In genomic region chr15:99221315-99221952, GRCm38 (mm10) we compare ENCODE assay signal across 18 mouse cellular contexts. TPM values are rescaled to one million over a fixed set of nuclear protein-coding genes. Genes with fewer than 3 reads are reported as not detected.
DNase-seq lines count a peak whose midpoint lies in the region; ATAC-seq and TF ChIP-seq lines count a peak whose summit lies in the region.
"Had no signal": no experiment of that assay in that cellular context is flagged by ENCODE, and none has a peak within 500 bp of the region (broad histone marks: within the 10 kb centered on the region; RNA-seq: fewer than 3 reads in every experiment).

No protein-coding gene starts in this region.

- H3K27ac ChIP-seq in hindbrain, embryonic 10.5 days, result no peak overlapping the region
- H3K27ac ChIP-seq in hindbrain, embryonic 13.5 days, result no peak overlapping the region
- H3K27ac ChIP-seq: heart, embryonic 10.5 days; liver, embryonic 14.5 days had no signal

- H3K4me2 ChIP-seq in hindbrain, embryonic 13.5 days, result no peak overlapping the region

- DNase-seq in hindbrain, embryonic 10.5 days (ENCODE audit: low spot score), result peak; percentile 45
- DNase-seq in embryo, embryonic 10.5 days (ENCODE audit: low spot score), result peak; percentile 67
- peak; percentile 33 for DNase-seq in hindlimb bud, embryonic 11.5 days (ENCODE audit: extremely low spot score, low read depth, low spot score)
- DNase-seq in adrenal gland, postnatal 25 days, result no peak
- DNase-seq in cerebellum, adult 11-12 months, result no peak
- no peak for DNase-seq in lung, postnatal 25 days (ENCODE audit: low spot score)
- DNase-seq: cerebellum, adult 9-11 months; gastrocnemius, postnatal 10 days; heart, postnatal 14 days had no signal

- no peak overlapping the region for H3K4me3 ChIP-seq in hindbrain, embryonic 10.5 days
- no peak overlapping the region for H3K4me3 ChIP-seq in hindbrain, embryonic 13.5 days
- H3K4me3 ChIP-seq in E14TG2a.4 (replicated peaks; ENCODE audit: low read length), result peak overlapping the region; percentile 32; the same call in 1 of the 2 replicates
- H3K4me3 ChIP-seq: heart, embryonic 10.5 days; megakaryocyte, embryonic 14.5 days had no signal

- no peak for ATAC-seq in hindbrain, embryonic 13.5 days (ENCODE audit: low FRiP score)
- ATAC-seq: forebrain, embryonic 14.5 days; inflammation-experienced regulatory T-cells, adult 6 months; lung, postnatal 0 days had no signal

- no peak for TF ChIP-seq CTCF in E14TG2a.4 (conservative IDR thresholded peaks at IDR 0.05; ENCODE audit: low read length)

- H3K9me3 ChIP-seq in hindbrain, embryonic 10.5 days, result no peaks in the 10 kb centered on the region
- no peaks in the 10 kb centered on the region for H3K9me3 ChIP-seq in hindbrain, embryonic 13.5 days
- no peaks in the 10 kb centered on the region for H3K9me3 ChIP-seq in E14TG2a.4 (ENCODE audit: low read length)
- H3K9me3 ChIP-seq: heart, embryonic 10.5 days; megakaryocyte, embryonic 14.5 days had no signal

- H3K36me3 ChIP-seq in hindbrain, embryonic 10.5 days, result no peaks in the 10 kb centered on the region
- no peaks in the 10 kb centered on the region for H3K36me3 ChIP-seq in hindbrain, embryonic 13.5 days
- no peaks in the 10 kb centered on the region for H3K36me3 ChIP-seq in E14TG2a.4 (ENCODE audit: insufficient read depth, low read length)
- H3K36me3 ChIP-seq: heart, embryonic 10.5 days had no signal

- H3K27me3 ChIP-seq in hindbrain, embryonic 10.5 days (ENCODE audit: insufficient read depth, poor library complexity, severe bottlenecking), result peaks cover 74% of the 10 kb centered on the region
- peaks cover 78% of the 10 kb centered on the region for H3K27me3 ChIP-seq in hindbrain, embryonic 13.5 days
- H3K27me3 ChIP-seq in E14TG2a.4 (ENCODE audit: insufficient read depth, low read length), result peaks cover 48% of the 10 kb centered on the region

- H3K4me1 ChIP-seq in hindbrain, embryonic 10.5 days (replicated peaks), result peaks cover 55% of the 10 kb centered on the region
- H3K4me1 ChIP-seq in hindbrain, embryonic 13.5 days (replicated peaks), result peaks cover 44% of the 10 kb centered on the region
- H3K4me1 ChIP-seq in E14TG2a.4 (replicated peaks; ENCODE audit: low read depth, low read length), result peaks cover 85% of the 10 kb centered on the region

- 7% methylated on average over 8 of the region's 8 CpGs for WGBS in hindbrain, embryonic 10.5 days
- 11% methylated on average over 8 of the region's 8 CpGs for WGBS in hindbrain, embryonic 13.5 days

- H3K9ac ChIP-seq in hindbrain, embryonic 13.5 days, result no peak overlapping the region
- H3K9ac ChIP-seq: liver, embryonic 14.5 days had no signal

RNA-seq across cellular contexts. Expression of gene Kcnh3, which starts 3.2 kb away (rescaled TPM):
- 0.04 and 0.12 TPM in 2 replicates for polyA plus RNA-seq in hindbrain, embryonic 10.5 days (2016; fragmentation: Nextera tagmentation; extraction: Ambion mirVana)
- 0.52 and 0.91 TPM in 2 replicates for polyA plus RNA-seq in hindbrain, embryonic 13.5 days (2015; fragmentation: Nextera tagmentation; extraction: Ambion mirVana)
- total RNA-seq in adrenal gland, postnatal 25 days (2021), result 0.67 and 1.2 TPM in 2 replicates
- total RNA-seq: monocyte, adult 5-6 weeks had no signal
- polyA plus RNA-seq: inflammation-experienced regulatory T-cells, adult 6 months had no signal

RNA-seq across cellular contexts. Expression of gene Mcrs1, which starts 30.3 kb away (rescaled TPM):
- 194 and 213 TPM in 2 replicates for polyA plus RNA-seq in hindbrain, embryonic 10.5 days (2016; fragmentation: Nextera tagmentation; extraction: Ambion mirVana)
- 195 and 208 TPM in 2 replicates for polyA plus RNA-seq in hindbrain, embryonic 13.5 days (2015; fragmentation: Nextera tagmentation; extraction: Ambion mirVana)
- 32.5 and 54.6 TPM in 2 replicates for total RNA-seq in adrenal gland, postnatal 25 days (2021)

Comparison
In these comparisons a context has a peak if more than half of its experiments do, and no peak if none do; other contexts are left out.
1. DNase-seq: peak in hindbrain, embryonic 10.5 days (single experiment), embryo, embryonic 10.5 days (single experiment) and hindlimb bud, embryonic 11.5 days (single experiment); none in adrenal gland, postnatal 25 days (single experiment), cerebellum, adult 11-12 months (single experiment) and lung, postnatal 25 days (single experiment).